Mouse (Mus musculus) kidney, postnatal 0 days (tissue): Measurements from ENCODE around the gene Txndc8. TPM values are rescaled to one million over a fixed set of nuclear protein-coding genes. Genes with fewer than 3 reads are reported as not detected.

Experiments
- ATAC-seq: fragments of 200-750 bp; cut with Nextera tagmentation; replicated peaks from 2 replicates; pipeline ENCODE4 v1.8.0; 2017; ENCODE audit warnings: low read depth, moderate number of reproducible peaks, moderate TSS enrichment, moderate library complexity; ENCODE audit not compliant: low FRiP score
- DNase-seq: peaks from one replicate; pipeline ENCODE4 v3.0.0-alpha.2; 2016; ENCODE audit warnings: low spot score
- H3K27ac ChIP-seq: fragments of 300-500 bp; sonication (generic); 2 replicates; pipeline ENCODE4 v1.5.1; 2014; ENCODE audit warnings: mild to moderate bottlenecking
- H3K27me3 ChIP-seq: fragments of 300-500 bp; sonication (generic); 2 replicates; pipeline ENCODE4 v1.6.1; 2014; ENCODE audit warnings: low read length, mixed read lengths; ENCODE audit not compliant: insufficient read depth
- H3K36me3 ChIP-seq: fragments of 300-500 bp; sonication (generic); 2 replicates; pipeline ENCODE4 v1.6.1; 2014; ENCODE audit warnings: low read length, mixed read lengths; ENCODE audit not compliant: insufficient read depth
- H3K4me1 ChIP-seq: fragments of 300-500 bp; sonication (generic); replicated peaks from 2 replicates; pipeline ENCODE4 v1.6.1; 2014; ENCODE audit warnings: antibody characterized with exemption, low read length, mixed read lengths; ENCODE audit not compliant: insufficient read depth
- H3K4me2 ChIP-seq: fragments of 300-500 bp; sonication (generic); 2 replicates; pipeline ENCODE4 v1.6.1; 2014; ENCODE audit warnings: mild to moderate bottlenecking, low read length, moderate library complexity, mixed read lengths
- H3K4me3 ChIP-seq: fragments of 300-500 bp; sonication (generic); replicated peaks from 2 replicates; pipeline ENCODE4 v1.5.1; 2014; ENCODE audit warnings: low read depth, low read length
- H3K9ac ChIP-seq: fragments of 300-500 bp; sonication (generic); 2 replicates; pipeline ENCODE4 v1.6.1; 2014; ENCODE audit warnings: low read depth, low read length
- H3K9me3 ChIP-seq: fragments of 300-500 bp; sonication (generic); replicated peaks from 2 replicates; pipeline ENCODE4 v1.6.1; 2016; ENCODE audit warnings: low read length, inconsistent platforms, mixed read lengths
- CTCF ChIP-seq: IDR thresholded peaks from 2 replicates; pipeline ENCODE4 v1.5.1; 2016; ENCODE audit warnings: antibody characterized with exemption, low read depth, mild to moderate bottlenecking, moderate library complexity
- WGBS: fragments of 180-500 bp; shearing (Covaris S2); extraction: QIAGEN DNeasy Blood & Tissue Kit; methylation state at CpG from one replicate; pipeline ENCODE4 v1.1.7; 2014; 5-methylcytosine and 5-hydroxymethylcytosine counted together
- polyA plus RNA-seq: library from polyadenylated mRNA; unstranded; fragments of >200 nt; fragmentation: Nextera tagmentation; extraction: Ambion mirVana; gene quantifications from 2 replicates; pipeline ENCODE4 v1.2.1, GENCODE M21; 2015

Txndc8 gene
- polyA plus RNA-seq, 1 experiment from 2014 or later, result not detected

DNA sequence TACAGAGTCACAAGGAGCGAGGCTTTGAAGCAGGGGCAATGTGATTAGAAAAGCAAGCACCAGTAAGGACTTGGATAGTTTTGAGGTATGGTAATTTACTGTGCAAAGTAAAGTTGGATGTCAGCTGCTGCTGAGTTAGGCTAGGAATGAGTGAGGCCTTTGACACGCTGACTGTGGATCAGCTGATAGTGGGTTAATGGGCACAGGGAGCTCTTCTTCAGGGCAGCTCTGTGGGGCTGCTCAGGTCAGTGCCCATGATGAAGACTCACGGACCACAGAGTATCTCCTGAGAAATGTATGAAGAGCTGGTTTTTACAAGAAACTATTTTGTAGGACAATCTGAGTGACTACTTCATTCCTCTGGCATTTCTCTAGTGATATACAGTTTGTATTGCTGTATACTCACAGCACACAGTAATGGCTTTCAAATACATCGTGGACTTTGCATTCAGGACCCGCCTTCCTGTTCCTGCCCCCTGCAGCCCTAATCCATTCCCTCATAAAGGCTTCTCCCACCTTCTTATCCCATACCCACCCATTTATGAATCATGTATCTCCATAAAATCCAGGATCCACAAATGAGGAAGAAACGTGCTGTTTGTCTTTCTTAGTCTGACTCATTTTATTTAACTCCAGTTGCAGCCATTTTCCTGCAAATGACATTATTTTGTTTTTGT lies 35.2 kb downstream of the Txndc8 start:
- DNase-seq (no peak), ATAC-seq (no peak)
- no peaks in the 10 kb centered on the region for H3K4me1 ChIP-seq
- H3K4me2 ChIP-seq, result no peak overlapping the region
- no peak overlapping the region for H3K9ac ChIP-seq
- no peaks in the 10 kb centered on the region for H3K27me3 ChIP-seq
- H3K9me3 ChIP-seq, result no peaks in the 10 kb centered on the region
- H3K36me3 ChIP-seq, result no peaks in the 10 kb centered on the region
- H3K4me3 ChIP-seq, result no peak overlapping the region
- H3K27ac ChIP-seq, result no peak overlapping the region
- TF ChIP-seq CTCF, result no peak
- 77% methylated on average over 6 of the region's 6 CpGs for WGBS

DNA sequence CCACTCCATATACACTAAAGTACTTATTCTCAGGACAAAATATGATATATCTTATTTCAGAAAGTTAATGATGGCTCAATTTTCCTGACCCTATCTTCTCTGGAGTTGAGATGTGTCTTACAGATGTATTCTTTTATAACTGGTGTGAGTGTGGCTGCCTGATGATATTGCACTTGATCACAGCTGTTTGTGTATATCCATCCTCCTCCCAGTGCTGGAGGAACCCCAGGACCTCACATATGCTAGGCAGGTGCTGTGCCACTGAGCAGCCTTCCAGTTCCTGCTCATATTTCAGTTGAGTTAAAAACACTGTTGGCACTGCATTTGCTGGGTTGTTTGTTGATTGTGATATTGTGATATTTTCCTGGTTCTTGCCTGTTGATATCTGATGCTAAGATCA lies 38.6 kb downstream of the Txndc8 start:
- no peak for ATAC-seq

DNA sequence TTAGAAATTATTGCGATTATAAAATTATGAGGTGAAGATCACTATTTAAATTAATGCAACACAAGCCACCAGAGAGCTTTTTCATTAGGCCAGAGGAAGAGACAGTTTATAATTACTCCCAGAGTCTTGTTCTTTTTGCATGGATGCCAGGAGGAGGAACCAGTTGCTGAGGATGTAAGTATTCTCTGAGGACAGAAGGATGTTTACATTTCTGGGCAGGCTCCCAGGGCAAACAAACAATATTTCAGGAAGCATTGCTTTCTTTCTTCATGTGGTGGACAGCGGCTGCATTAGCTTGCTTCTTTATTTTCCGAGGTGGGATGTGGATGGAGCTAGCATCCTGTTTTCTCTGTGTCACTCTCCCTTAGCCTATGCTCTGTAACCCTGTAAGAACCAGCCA lies 41.7 kb downstream of the Txndc8 start:
- no peak for TF ChIP-seq CTCF

More for the DNA sequence above, 38.6 kb downstream of the Txndc8 start:
- Histone ChIP-seq H3K27ac (no peak overlapping the region), H3K36me3 (no peaks in the 10 kb centered on the region), H3K27me3 (no peaks in the 10 kb centered on the region), H3K4me3 (no peak overlapping the region), H3K4me2 (no peak overlapping the region), H3K4me1 (no peaks in the 10 kb centered on the region), H3K9me3 (no peaks in the 10 kb centered on the region), H3K9ac (no peak overlapping the region)
- no peak for TF ChIP-seq CTCF
- DNase-seq, result no peak

DNA sequence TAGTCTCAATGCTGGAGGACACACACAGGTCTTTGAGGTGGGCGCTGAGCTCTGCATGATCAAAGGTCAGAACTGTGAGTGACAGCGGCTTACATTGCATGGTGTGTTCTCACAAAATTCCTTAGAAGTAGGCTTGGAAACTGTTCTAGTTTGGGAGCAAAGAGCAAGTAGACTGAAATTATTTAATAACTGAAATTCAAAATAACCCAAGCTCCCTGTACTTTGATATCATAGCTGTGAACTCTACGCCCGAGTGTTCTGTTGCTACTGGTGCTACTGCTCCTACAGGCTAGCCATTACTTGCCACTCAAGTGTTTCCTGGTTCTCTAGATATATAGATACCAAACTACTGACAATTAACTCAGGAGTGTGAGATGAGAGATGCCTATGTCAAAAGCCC lies 43.4 kb downstream of the Txndc8 start:
- DNase-seq, result no peak
- no peak overlapping the region for H3K9ac ChIP-seq
- 92% methylated on average over 4 of the region's 4 CpGs for WGBS

More for the DNA sequence above, 41.7 kb downstream of the Txndc8 start:
- Histone ChIP-seq H3K27ac (no peak overlapping the region), H3K9me3 (no peaks in the 10 kb centered on the region), H3K9ac (no peak overlapping the region), H3K27me3 (no peaks in the 10 kb centered on the region), H3K4me3 (no peak overlapping the region), H3K4me2 (no peak overlapping the region), H3K4me1 (no peaks in the 10 kb centered on the region), H3K36me3 (no peaks in the 10 kb centered on the region)
- no peak for ATAC-seq
- DNase-seq, result peak; percentile 40
- 60% methylated on average over 3 of the region's 3 CpGs for WGBS

DNA sequence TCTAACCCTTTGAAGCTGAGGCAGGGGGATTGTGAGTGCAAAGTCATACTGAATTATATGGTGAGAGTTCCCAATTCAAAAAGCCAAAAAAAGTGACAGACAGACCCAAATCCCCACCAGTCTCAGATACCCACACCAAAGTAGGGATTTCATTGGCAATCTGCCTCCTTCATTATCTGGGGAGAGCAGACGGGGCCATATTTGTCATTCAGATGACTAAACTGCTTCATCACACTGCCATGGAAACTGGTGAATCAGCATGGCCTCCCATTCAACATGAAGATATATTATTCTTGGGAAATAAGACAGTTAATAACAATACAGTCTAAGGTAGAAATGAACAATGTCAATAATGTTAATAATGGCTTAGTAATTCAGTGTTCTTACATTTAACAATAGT lies 44.8 kb downstream of the Txndc8 start:
- DNase-seq, result no peak
- Histone ChIP-seq H3K4me3 (no peak overlapping the region), H3K9me3 (no peaks in the 10 kb centered on the region), H3K27ac (no peak overlapping the region), H3K36me3 (no peaks in the 10 kb centered on the region), H3K9ac (no peak overlapping the region), H3K4me2 (no peak overlapping the region), H3K4me1 (no peaks in the 10 kb centered on the region), H3K27me3 (no peaks in the 10 kb centered on the region)
- WGBS, result 69% methylated on average over 1 of the region's 1 CpGs
- no peak for ATAC-seq
- TF ChIP-seq CTCF, result no peak

More for the DNA sequence above, 43.4 kb downstream of the Txndc8 start:
- ATAC-seq, result peak; percentile 63
- no peaks in the 10 kb centered on the region for H3K4me1 ChIP-seq
- TF ChIP-seq CTCF, result no peak
- H3K4me3 ChIP-seq, result no peak overlapping the region
- H3K36me3 ChIP-seq, result no peaks in the 10 kb centered on the region
- no peaks in the 10 kb centered on the region for H3K9me3 ChIP-seq
- H3K4me2 ChIP-seq, result no peak overlapping the region
- no peaks in the 10 kb centered on the region for H3K27me3 ChIP-seq
- no peak overlapping the region for H3K27ac ChIP-seq

DNA sequence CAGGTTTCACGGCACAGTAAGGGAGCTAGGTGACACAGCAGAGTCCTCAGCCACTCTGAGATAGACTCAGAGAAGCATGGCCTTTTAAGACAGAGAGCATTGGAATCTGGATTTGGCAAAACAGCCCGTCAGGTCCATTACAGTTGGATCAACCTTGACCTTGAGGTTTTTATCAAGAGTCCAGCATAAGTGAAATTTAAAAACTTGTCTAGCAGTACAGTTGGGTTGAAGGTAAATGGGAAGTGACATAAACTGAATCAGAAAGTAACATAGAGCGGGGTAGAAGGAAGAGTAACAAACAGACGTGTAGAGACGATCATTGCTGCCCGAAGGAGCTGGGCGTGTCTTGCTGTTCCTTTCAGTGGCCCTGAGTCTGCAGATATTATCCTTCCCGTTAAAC lies 49.9 kb downstream of the Txndc8 start:
- ATAC-seq (no peak), DNase-seq (no peak)
- Histone ChIP-seq H3K4me3 (no peak overlapping the region), H3K9ac (no peak overlapping the region), H3K36me3 (no peaks in the 10 kb centered on the region), H3K4me2 (no peak overlapping the region), H3K9me3 (no peaks in the 10 kb centered on the region), H3K27ac (no peak overlapping the region), H3K27me3 (no peaks in the 10 kb centered on the region), H3K4me1 (peaks cover 8% of the 10 kb centered on the region)
- no peak for TF ChIP-seq CTCF
- WGBS, result 82% methylated on average over 8 of the region's 8 CpGs

DNA sequence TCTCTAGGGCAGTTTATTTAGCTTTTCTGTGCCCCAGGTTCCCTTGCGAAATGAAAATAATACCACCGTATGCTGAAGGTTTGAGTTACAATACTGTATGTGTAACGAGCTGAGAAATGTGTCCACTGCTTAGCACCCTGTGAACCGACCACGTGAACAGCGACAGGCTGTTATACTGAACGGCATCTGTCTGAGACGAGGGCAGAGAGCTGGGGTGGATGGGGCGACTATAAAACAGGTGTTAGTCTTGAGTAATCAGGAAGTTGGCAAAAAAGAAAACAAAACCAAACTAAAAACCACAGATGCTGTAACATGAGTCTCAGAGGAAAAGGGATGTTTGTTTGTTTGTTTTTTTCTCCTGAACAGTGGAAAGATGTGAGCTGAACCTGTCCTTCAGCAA lies 50.8 kb downstream of the Txndc8 start:
- Histone ChIP-seq H3K36me3 (no peaks in the 10 kb centered on the region), H3K9me3 (no peaks in the 10 kb centered on the region), H3K27ac (no peak overlapping the region), H3K4me2 (no peak overlapping the region), H3K9ac (no peak overlapping the region), H3K4me1 (peaks cover 14% of the 10 kb centered on the region), H3K4me3 (no peak overlapping the region), H3K27me3 (no peaks in the 10 kb centered on the region)
- no peak for DNase-seq
- ATAC-seq, result no peak
- WGBS, result 35% methylated on average over 9 of the region's 9 CpGs
- no peak for TF ChIP-seq CTCF
